Mouse (Mus musculus): Measurements from ENCODE around the gene 2510039O18Rik.

GRCm38 (mm10) chr4:147947511-147947910 lies 6.8 kb downstream of the 2510039O18Rik start:
- no peak for TF ChIP-seq EP300 (IDR thresholded peaks at IDR 0.05; ENCODE audit: low read length)
- TF ChIP-seq CHD1 (IDR thresholded peaks at IDR 0.05; ENCODE audit: low read depth, low read length), result no peak
- no peak for TF ChIP-seq CTCF (conservative IDR thresholded peaks at IDR 0.05 in 1 of 2, IDR thresholded peaks at IDR 0.05 in 1 of 2; ENCODE audit: low read depth in 2 of 2, low read length in 2 of 2)
- TF ChIP-seq USF1 (IDR thresholded peaks at IDR 0.05; ENCODE audit: low read depth, low read length), result no peak
- no peak for TF ChIP-seq PAX5 (IDR thresholded peaks at IDR 0.05; ENCODE audit: low read length)
- TF ChIP-seq HCFC1 (IDR thresholded peaks at IDR 0.05; ENCODE audit: low read depth, low read length), result no peak
- TF ChIP-seq ZMIZ1 (IDR thresholded peaks at IDR 0.05; ENCODE audit: low read depth, low read length), result no peak
- TF ChIP-seq KAT2A (IDR thresholded peaks at IDR 0.05; ENCODE audit: insufficient replicate concordance, low read length), result no peak
- no peak for TF ChIP-seq POLR2A (IDR thresholded peaks at IDR 0.05; ENCODE audit: low read depth, low read length)
- TF ChIP-seq MEF2A (IDR thresholded peaks at IDR 0.05; ENCODE audit: borderline replicate concordance, low read depth, low read length), result no peak
- TF ChIP-seq SIN3A (IDR thresholded peaks at IDR 0.05; ENCODE audit: low read length), result no peak
- no peak for TF ChIP-seq MAFK (IDR thresholded peaks at IDR 0.05; ENCODE audit: insufficient replicate concordance, low read length)
- TF ChIP-seq ELF1 (IDR thresholded peaks at IDR 0.05; ENCODE audit: low read depth, low read length), result no peak

Measured in CH12.LX (cell line).